Mouse (Mus musculus) heart, adult 2 months (tissue): Measurements from ENCODE around the gene Gpatch4.

Source experiments
- CTCF ChIP-seq: fragments of 200-600 bp; IDR thresholded peaks from 2 replicates; pipeline ENCODE4 v1.8.1; 2022; ENCODE audit warnings: antibody characterized with exemption, mild to moderate bottlenecking, moderate library complexity
- EP300 ChIP-seq: fragments of 200-500 bp; IDR thresholded peaks from 2 replicates; pipeline ENCODE4 v1.6.1; 2011; ENCODE audit warnings: low read depth, low read length, control low read depth; ENCODE audit not compliant: insufficient read depth
- POLR2A ChIP-seq: fragments of 200-500 bp; IDR thresholded peaks from 2 replicates; pipeline ENCODE4 v1.6.1; 2011; ENCODE audit warnings: mild to moderate bottlenecking, low read depth, low read length, control low read depth; ENCODE audit not compliant: insufficient read depth

GRCm38 (mm10) chr3:88042661-88043421 lies at the start of gene Gpatch4:
- TF ChIP-seq CTCF, result no peak
- TF ChIP-seq POLR2A, result peak; percentile 81
- TF ChIP-seq EP300, result peak; percentile 85
